Mouse (Mus musculus): Measurements from ENCODE around the gene Gm28551.
"Not testable (repeated sequence)": the region's sequence is repeated elsewhere in the genome, so short reads cannot be mapped to it uniquely, and the experiment has no call there.

Gene Gm28551

GRCm38 (mm10) chr1:53352327-53353261 is at the start of gene Gm28551, which contains the start of the genes Asdurf and Asnsd1:
TSS of gene Gm28551 (minus strand) at chr1:53352667.
TSS of gene Asdurf (minus strand) at chr1:53352619.
TSS of gene Asnsd1 (minus strand) at chr1:53352752.
- DNase-seq = peak; percentile 100

- DNase-seq = peak; percentile 90
Measured at GRCm38 (mm10) chr1:53393936-53394760, 41.7 kb upstream of the Gm28551 start.

- DNase-seq = peak; percentile 61
Measured at GRCm38 (mm10) chr1:53388762-53389161, 36.3 kb upstream of the Gm28551 start.

- DNase-seq = no peak
Measured at GRCm38 (mm10) chr1:53384085-53384688, 31.7 kb upstream of the Gm28551 start.

- no peak for DNase-seq
Measured at GRCm38 (mm10) chr1:53377731-53378130, 25.3 kb upstream of the Gm28551 start.

GRCm38 (mm10) chr1:53375965-53376364 is 23.5 kb upstream of the Gm28551 start:
- DNase-seq = not testable (repeated sequence)

- DNase-seq = no peak
Measured at GRCm38 (mm10) chr1:53358988-53359387, 6.5 kb upstream of the Gm28551 start.

GRCm38 (mm10) chr1:53341071-53341470 is 11.4 kb downstream of the Gm28551 start:
- DNase-seq = no peak

GRCm38 (mm10) chr1:53337403-53337802 is 15.1 kb downstream of the Gm28551 start:
- not testable (repeated sequence) for DNase-seq

GRCm38 (mm10) chr1:53335465-53335864 is 17.0 kb downstream of the Gm28551 start:
- no peak for DNase-seq

- not testable (repeated sequence) for DNase-seq
Measured at GRCm38 (mm10) chr1:53333527-53333926, 18.9 kb downstream of the Gm28551 start.

GRCm38 (mm10) chr1:53324827-53325494 is 27.5 kb downstream of the Gm28551 start:
- no peak for DNase-seq

- DNase-seq = no peak
Measured at GRCm38 (mm10) chr1:53324277-53324676, 28.2 kb downstream of the Gm28551 start.

GRCm38 (mm10) chr1:53323254-53323653 is 29.2 kb downstream of the Gm28551 start:
- no peak for DNase-seq

GRCm38 (mm10) chr1:53321662-53322344 is 30.7 kb downstream of the Gm28551 start:
- no peak for DNase-seq

GRCm38 (mm10) chr1:53312989-53313967 is 39.2 kb downstream of the Gm28551 start, which contains the start of gene Osgepl1:
TSS of gene Osgepl1 (plus strand) at chr1:53313624.
- DNase-seq = peak; percentile 98

- no peak for DNase-seq
Measured at GRCm38 (mm10) chr1:53300506-53300905, 52.0 kb downstream of the Gm28551 start.

- DNase-seq = peak; percentile 99
Measured at GRCm38 (mm10) chr1:53296581-53297383, 55.7 kb downstream of the Gm28551 start, which contains the start of the genes Pms1, Ormdl1 and Gm28778. TSS of gene Pms1 (minus strand) at chr1:53297018. TSS of gene Ormdl1 (plus strand) at chr1:53297095. TSS of gene Gm28778 (plus strand) at chr1:53297111.

- DNase-seq = no peak
Measured at GRCm38 (mm10) chr1:53291197-53291596, 61.3 kb downstream of the Gm28551 start.
